Mouse (Mus musculus): ENCODE measurements at regions not wholly inside any gene's neighbourhood (a gene's known extent, or its start where the extent isn't known, plus 50 kb on each side); places are given as distances from the start of the nearest gene placed in this dataset.

DNA sequence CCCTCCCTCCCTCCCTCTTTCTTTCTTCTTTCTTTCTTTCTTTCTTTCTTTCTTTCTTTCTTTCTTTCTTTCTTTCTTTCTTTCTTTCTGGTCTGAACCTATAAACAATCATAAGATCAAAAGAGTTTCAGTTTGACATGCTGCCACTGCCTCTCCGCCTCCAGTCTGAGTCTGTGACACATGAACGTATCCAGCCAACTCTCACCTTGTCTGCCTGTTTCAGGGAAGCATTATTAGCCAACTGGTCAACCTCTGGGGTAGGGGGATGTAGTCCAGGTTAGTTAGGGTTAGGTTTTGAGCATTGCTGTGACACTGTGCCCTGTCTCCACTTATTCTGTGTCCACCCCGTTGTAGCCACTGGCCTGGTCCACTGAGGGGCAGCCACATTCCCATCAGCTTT, 152.2 kb upstream of the Mrps10 start:
- H3K27ac ChIP-seq, result no peak overlapping the region
- H3K4me2 ChIP-seq, result no peak overlapping the region
- 0 out of 2 replicates have a peak, but pooled peaks cover 3% of the 10 kb centered on the region for H3K36me3 ChIP-seq
- H3K27me3 ChIP-seq, result no peaks in the 10 kb centered on the region
- ATAC-seq (replicated peaks; ENCODE audit: low FRiP score), result no peak
- H3K4me3 ChIP-seq (replicated peaks), result no peak overlapping the region
- no peak overlapping the region for H3K9ac ChIP-seq
- 91% methylated on average over 3 of the region's 3 CpGs for WGBS
- H3K4me1 ChIP-seq, result no peaks in the 10 kb centered on the region
- H3K9me3 ChIP-seq (replicated peaks), result no peaks in the 10 kb centered on the region

- Histone ChIP-seq H3K4me1 (no peaks in the 10 kb centered on the region), H3K4me3 (replicated peaks) (no peak overlapping the region), H3K4me2 (no peak overlapping the region), H3K27ac (no peak overlapping the region), H3K27me3 (no peaks in the 10 kb centered on the region), H3K9ac (no peak overlapping the region), H3K9me3 (replicated peaks) (no peaks in the 10 kb centered on the region), H3K36me3 (0 out of 2 replicates have a peak, but pooled peaks cover 3% of the 10 kb centered on the region)
- ATAC-seq (replicated peaks; ENCODE audit: low FRiP score), result no peak
- 91% methylated on average over 2 of the region's 2 CpGs for WGBS
These were observed 152.8 kb upstream of the Mrps10 start for GRCm38 (mm10) chr17:47215841-47216240.

DNA sequence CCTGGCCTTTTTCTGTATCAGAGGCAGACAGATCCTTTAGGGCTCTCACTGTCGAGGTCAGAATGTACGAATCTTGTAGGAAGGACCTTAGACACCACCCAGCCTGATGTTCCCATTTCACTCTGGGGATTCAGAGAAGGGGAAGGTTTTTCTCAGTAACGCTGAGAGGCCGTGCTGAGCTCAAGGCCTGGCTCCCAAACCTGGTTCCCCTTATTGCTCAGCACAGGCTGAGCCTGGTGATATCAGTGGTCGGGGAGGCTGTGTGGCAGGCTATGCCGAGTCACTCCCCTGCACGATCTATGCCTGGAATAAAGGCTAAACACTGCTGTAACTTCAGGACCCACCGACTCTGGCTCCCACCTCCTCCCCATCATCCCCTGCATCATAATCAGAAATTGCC, 154.6 kb upstream of the Mrps10 start:
- H3K36me3 ChIP-seq, result 0 out of 2 replicates have a peak, but pooled peaks cover 3% of the 10 kb centered on the region
- 89% methylated on average over 8 of the region's 8 CpGs for WGBS
- no peaks in the 10 kb centered on the region for H3K9me3 ChIP-seq (replicated peaks)
- no peaks in the 10 kb centered on the region for H3K4me1 ChIP-seq
- H3K4me3 ChIP-seq (replicated peaks), result no peak overlapping the region
- no peak overlapping the region for H3K27ac ChIP-seq
- no peak for ATAC-seq (replicated peaks; ENCODE audit: low FRiP score)
- H3K4me2 ChIP-seq, result no peak overlapping the region
- H3K27me3 ChIP-seq, result no peaks in the 10 kb centered on the region
- no peak overlapping the region for H3K9ac ChIP-seq

DNA sequence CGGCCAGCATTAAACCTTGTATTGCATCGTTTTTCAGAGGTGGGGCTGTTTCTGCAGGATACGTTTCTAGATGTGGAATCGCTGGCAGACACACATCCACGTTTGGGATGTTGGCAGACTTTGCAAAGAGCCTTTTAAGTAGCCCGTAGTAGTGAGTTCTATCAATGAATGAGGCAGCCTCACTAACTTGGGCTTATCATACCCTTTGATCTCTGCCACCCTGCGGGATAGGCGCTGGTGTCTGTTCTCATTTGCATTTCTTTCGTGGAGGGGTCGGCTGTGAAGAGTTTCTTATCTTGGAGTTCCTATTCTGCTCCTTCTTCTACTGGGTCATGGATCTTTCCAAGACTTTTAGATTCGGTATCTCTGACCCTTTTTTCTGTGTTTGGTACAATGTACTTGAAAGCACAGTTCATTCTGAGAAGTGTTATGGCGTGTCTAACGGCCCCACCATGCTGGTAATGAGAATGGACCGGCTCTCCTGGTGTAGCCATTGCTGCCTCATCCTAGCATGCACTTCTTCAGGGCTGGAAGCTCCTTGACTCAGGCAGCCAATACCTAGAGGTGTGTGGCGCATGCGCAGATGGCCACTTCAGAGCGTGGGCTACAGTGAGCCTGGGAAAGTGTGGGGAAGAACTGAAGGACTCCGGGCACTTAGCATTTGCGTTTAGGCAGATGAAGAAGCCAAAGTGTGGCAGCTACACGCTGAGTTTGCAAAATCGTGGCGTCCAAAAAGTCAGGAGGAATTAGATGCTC, 158.1 kb upstream of the Mrps10 start:
- Histone ChIP-seq H3K9ac (no peak overlapping the region), H3K4me1 (peaks cover 3% of the 10 kb centered on the region; the same call in 1 of the 2 replicates), H3K27ac (no peak overlapping the region), H3K4me3 (replicated peaks) (no peak overlapping the region), H3K36me3 (0 out of 2 replicates have a peak, but pooled peaks cover 3% of the 10 kb centered on the region), H3K4me2 (no peak overlapping the region), H3K9me3 (replicated peaks) (no peaks in the 10 kb centered on the region), H3K27me3 (no peaks in the 10 kb centered on the region)
- 68% methylated on average over 22 of the region's 22 CpGs for WGBS
- ATAC-seq (replicated peaks; ENCODE audit: low FRiP score), result no peak

DNA sequence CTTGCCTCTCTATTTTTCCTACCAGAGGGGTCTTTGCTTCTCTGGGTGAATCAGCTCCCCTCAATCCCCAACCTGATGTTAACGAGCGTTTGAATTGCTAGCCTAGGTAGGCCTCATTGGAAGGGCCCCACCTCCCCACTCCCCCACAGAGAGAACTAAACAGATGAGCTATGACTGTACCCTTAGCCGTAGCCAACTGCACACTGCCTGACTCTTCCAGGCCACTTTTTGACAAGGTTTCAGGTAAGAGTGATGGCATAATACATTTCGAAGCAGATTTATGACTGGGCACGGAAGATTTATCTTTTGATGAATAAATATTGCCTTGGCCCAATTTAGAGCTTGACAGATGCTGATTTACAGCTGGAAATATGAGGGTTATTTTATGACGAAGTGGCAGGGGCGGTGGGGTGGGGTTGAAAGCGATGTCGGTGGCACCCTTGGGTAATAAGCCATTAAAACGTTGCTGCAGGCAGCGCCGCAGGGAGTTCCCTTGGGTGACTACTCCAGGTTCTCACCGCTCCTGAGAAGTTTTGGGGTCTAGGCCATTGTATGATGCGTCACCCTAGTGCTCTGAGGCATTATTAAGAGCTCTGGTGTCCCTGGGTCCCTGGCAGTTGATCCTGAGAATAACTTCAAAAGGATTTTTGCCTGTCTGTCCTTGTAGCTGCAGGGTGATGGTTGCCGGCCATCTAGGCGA, 159.7 kb upstream of the Mrps10 start:
- WGBS, result 83% methylated on average over 16 of the region's 16 CpGs
- Histone ChIP-seq H3K9ac (no peak overlapping the region), H3K27me3 (no peaks in the 10 kb centered on the region), H3K36me3 (0 out of 2 replicates have a peak, but pooled peaks cover 3% of the 10 kb centered on the region), H3K4me1 (peaks cover 19% of the 10 kb centered on the region), H3K4me3 (replicated peaks) (no peak overlapping the region), H3K27ac (no peak overlapping the region), H3K9me3 (replicated peaks) (no peaks in the 10 kb centered on the region), H3K4me2 (no peak overlapping the region)
- no peak for ATAC-seq (replicated peaks; ENCODE audit: low FRiP score)

DNA sequence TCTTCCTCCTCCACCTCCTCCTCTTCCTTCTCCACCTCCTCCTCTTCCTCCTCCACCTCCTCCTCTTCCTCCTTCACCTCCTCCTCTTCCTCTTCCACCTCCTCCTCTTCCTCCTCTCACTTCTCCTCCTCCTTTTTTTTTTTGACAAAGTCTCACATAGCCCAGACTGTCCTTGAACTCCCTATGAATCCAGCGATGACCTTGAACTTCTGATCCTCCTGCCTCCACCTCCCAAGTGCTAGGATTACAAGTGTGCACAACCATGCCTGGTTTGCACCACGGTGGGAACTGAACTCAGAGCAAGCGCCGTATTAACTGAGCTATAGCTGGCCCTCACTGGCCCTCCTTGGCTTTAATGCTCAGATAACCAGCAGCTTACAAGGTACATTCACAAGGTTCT, 161.2 kb upstream of the Mrps10 start:
- Histone ChIP-seq H3K27ac (no peak overlapping the region), H3K36me3 (no peaks in the 10 kb centered on the region), H3K9me3 (replicated peaks) (no peaks in the 10 kb centered on the region), H3K4me2 (no peak overlapping the region), H3K27me3 (no peaks in the 10 kb centered on the region), H3K9ac (no peak overlapping the region), H3K4me1 (peaks cover 26% of the 10 kb centered on the region), H3K4me3 (replicated peaks) (no peak overlapping the region)
- no peak for ATAC-seq (replicated peaks; ENCODE audit: low FRiP score)
- WGBS, result 92% methylated on average over 4 of the region's 4 CpGs

GRCm38 (mm10) chr17:47204470-47205162, 164.1 kb upstream of the Mrps10 start:
- ATAC-seq (replicated peaks; ENCODE audit: low FRiP score), result no peak
- no peak overlapping the region for H3K9ac ChIP-seq
- no peak overlapping the region for H3K4me2 ChIP-seq
- 54% methylated on average over 7 of the region's 7 CpGs for WGBS
- no peaks in the 10 kb centered on the region for H3K27me3 ChIP-seq
- peaks cover 38% of the 10 kb centered on the region for H3K4me1 ChIP-seq
- H3K36me3 ChIP-seq, result no peaks in the 10 kb centered on the region
- H3K27ac ChIP-seq, result no peak overlapping the region
- H3K9me3 ChIP-seq (replicated peaks), result no peaks in the 10 kb centered on the region
- H3K4me3 ChIP-seq (replicated peaks), result no peak overlapping the region

DNA sequence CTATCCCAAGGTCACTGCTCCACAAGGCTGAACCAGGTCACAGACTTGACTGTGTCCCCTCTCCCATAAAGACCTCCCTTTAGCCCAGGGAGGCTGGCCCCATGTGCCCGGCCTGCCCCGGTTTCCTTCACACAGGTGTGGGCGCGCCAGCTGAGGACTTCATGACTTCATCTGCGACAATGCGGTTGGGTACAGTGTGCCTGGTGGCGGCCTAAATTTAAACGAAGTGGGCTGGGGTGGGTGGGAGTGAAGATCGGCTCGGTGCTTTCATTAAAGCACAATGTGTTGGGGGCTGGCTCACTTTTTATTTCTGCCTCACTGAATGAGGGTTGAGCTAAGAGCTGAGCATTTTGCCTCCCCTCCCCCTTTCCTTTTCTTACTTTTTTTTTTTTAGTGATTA, 169.5 kb upstream of the Mrps10 start:
- WGBS, result 80% methylated on average over 10 of the region's 10 CpGs
- H3K9ac ChIP-seq, result no peak overlapping the region
- peaks cover 56% of the 10 kb centered on the region for H3K4me1 ChIP-seq
- no peaks in the 10 kb centered on the region for H3K9me3 ChIP-seq (replicated peaks)
- H3K27me3 ChIP-seq, result no peaks in the 10 kb centered on the region
- no peak overlapping the region for H3K4me3 ChIP-seq (replicated peaks)
- ATAC-seq (replicated peaks; ENCODE audit: low FRiP score), result no peak
- no peak overlapping the region for H3K4me2 ChIP-seq
- peaks cover 5% of the 10 kb centered on the region; the same call in 1 of the 2 replicates for H3K36me3 ChIP-seq
- no peak overlapping the region for H3K27ac ChIP-seq

GRCm38 (mm10) chr17:47197957-47198356, 170.7 kb upstream of the Mrps10 start:
- Histone ChIP-seq H3K4me1 (peaks cover 50% of the 10 kb centered on the region), H3K9ac (no peak overlapping the region), H3K27me3 (no peaks in the 10 kb centered on the region), H3K36me3 (peaks cover 17% of the 10 kb centered on the region), H3K27ac (peak overlapping the region; percentile 45), H3K9me3 (replicated peaks) (no peaks in the 10 kb centered on the region), H3K4me2 (no peak overlapping the region), H3K4me3 (replicated peaks) (no peak overlapping the region)
- no peak for ATAC-seq (replicated peaks; ENCODE audit: low FRiP score)
- 37% methylated on average over 7 of the region's 7 CpGs for WGBS

DNA sequence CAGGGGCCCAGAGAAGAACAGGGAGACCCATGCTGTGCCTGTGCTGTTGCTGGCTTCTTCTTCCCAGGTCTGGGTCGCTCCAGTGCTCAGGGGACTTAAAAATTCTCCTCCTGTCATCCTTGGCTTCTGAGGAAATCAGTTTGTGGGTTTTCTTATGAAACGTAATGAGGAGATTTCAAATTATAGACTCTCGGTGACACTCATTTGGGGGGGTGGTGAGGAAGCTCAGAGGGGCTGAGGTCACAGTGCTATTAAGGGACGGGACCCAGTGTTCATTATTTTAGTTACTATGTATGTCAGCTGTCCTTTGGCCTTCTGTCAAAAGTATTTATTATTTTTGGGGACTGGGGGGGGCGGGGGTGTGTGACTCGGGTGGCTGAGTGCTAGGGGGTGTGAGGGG, 171.7 kb upstream of the Mrps10 start:
- H3K27me3 ChIP-seq, result no peaks in the 10 kb centered on the region
- H3K36me3 ChIP-seq, result peaks cover 22% of the 10 kb centered on the region
- WGBS, result 59% methylated on average over 6 of the region's 6 CpGs
- no peak overlapping the region for H3K9ac ChIP-seq
- no peaks in the 10 kb centered on the region for H3K9me3 ChIP-seq (replicated peaks)
- H3K4me3 ChIP-seq (replicated peaks), result no peak overlapping the region
- peaks cover 42% of the 10 kb centered on the region for H3K4me1 ChIP-seq
- ATAC-seq (replicated peaks; ENCODE audit: low FRiP score), result no peak
- no peak overlapping the region for H3K27ac ChIP-seq
- no peak overlapping the region for H3K4me2 ChIP-seq

DNA sequence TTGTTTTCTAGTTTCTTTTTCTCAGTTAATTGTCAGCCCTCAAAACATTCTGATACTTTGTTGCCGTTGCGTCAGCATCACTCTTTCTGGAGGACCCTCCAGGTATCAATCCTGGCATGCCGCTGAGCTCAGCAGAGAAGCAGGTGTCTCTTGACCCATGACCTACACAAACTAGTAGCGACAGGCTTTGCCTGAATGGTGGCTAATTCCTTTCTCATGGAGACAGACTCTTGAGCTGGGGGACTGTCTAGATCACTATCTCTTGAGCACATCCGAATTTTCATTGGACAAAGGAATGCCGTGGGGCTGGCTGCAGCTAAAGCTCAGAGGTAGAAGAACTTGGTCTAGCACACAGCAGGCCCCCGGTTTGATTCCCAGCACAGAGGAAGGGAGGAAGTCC, 172.7 kb upstream of the Mrps10 start:
- WGBS, result 72% methylated on average over 7 of the region's 7 CpGs
- no peak for ATAC-seq (replicated peaks; ENCODE audit: low FRiP score)
- H3K4me3 ChIP-seq (replicated peaks), result no peak overlapping the region
- H3K36me3 ChIP-seq, result peaks cover 22% of the 10 kb centered on the region
- no peak overlapping the region for H3K27ac ChIP-seq
- no peak overlapping the region for H3K4me2 ChIP-seq
- no peak overlapping the region for H3K9ac ChIP-seq
- H3K4me1 ChIP-seq, result peaks cover 37% of the 10 kb centered on the region
- no peaks in the 10 kb centered on the region for H3K9me3 ChIP-seq (replicated peaks)
- H3K27me3 ChIP-seq, result no peaks in the 10 kb centered on the region

GRCm38 (mm10) chr17:47194463-47195012, 174.1 kb upstream of the Mrps10 start:
- WGBS, result 90% methylated on average over 14 of the region's 14 CpGs
- Histone ChIP-seq H3K36me3 (peaks cover 22% of the 10 kb centered on the region), H3K27ac (no peak overlapping the region), H3K4me2 (no peak overlapping the region), H3K4me1 (peaks cover 38% of the 10 kb centered on the region), H3K4me3 (replicated peaks) (no peak overlapping the region), H3K27me3 (no peaks in the 10 kb centered on the region), H3K9me3 (replicated peaks) (no peaks in the 10 kb centered on the region), H3K9ac (no peak overlapping the region)
- ATAC-seq (replicated peaks; ENCODE audit: low FRiP score), result no peak
